Mouse (Mus musculus) heart, postnatal 36 days (tissue): ENCODE data around the gene Vmn1r142. TPM values are rescaled to one million over a fixed set of nuclear protein-coding genes. Genes with fewer than 3 reads are reported as not detected.
"Not testable (repeated sequence)": the region's sequence is repeated elsewhere in the genome, so short reads cannot be mapped to it uniquely, and the experiment has no call there.

Source experiments
- DNase-seq, 2 experiments: peaks; one replicate each; pipeline ENCODE4 v3.0.0; 2021 to 2022
- intact Hi-C: fragments of 180-260 bp; cut with DNase I; formaldehyde crosslinking; loops from one replicate; pipeline ENCODE4 v1.15.1; 2025
- total RNA-seq, 2 experiments: library from RNA; stranded (reverse); gene quantifications; 2 replicates each; pipeline ENCODE4 v1.2.3; 2021

The Vmn1r142 gene
- total RNA-seq: not detected

GRCm38 (mm10) chr7:22163935-22164334, at the start of gene Vmn1r142:
Gene Vmn1r142, minus strand, starts transcription at chr7:22164035.
- intact Hi-C loops, DNase-seq: not testable (repeated sequence)

DNA sequence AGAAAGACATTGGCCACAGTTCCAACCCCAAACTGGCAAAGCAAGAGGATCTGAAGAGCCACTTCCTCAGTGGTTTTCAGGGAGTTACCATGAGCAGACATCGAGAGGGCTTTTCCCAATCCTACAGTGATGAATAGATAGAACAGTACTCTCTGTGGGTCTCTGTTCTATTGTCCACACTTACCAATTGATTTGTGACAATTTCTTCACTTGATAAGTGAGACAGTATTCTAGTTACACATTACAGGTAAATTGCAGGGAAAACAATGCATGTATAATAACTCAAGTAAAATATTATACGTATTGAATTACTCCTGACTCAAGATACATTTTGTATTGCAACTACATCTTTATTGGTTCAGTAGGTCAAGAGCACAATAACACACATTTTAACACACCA, 37.3 kb upstream of the Vmn1r142 start, which contains the start of gene Gm8653:
Gene Gm8653, minus strand, starts transcription at position 101 of the 400 bp plus-strand sequence.
- intact Hi-C loops: not testable (repeated sequence)

DNA sequence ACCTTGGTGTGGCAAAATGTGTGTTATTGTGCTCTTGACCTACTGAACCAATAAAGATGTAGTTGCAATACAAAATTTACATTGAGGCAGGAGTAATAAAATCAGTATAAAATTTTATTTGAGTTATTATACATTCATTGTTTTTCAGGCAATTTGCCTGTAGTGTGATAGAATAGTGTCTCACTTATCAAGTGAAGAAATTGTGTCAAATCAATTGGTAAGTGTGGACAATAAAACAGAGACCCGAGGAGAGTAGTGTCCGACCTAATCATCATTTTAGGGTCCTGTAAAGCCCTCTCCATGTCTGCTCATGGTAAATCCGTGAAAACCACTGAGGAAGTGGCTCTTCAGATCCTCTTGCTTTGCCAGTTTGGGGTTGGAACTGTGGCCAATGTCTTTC, 25.2 kb upstream of the Vmn1r142 start, which contains the start of gene Vmn1r143:
Gene Vmn1r143, plus strand, starts transcription at position 301 of the 400 bp plus-strand sequence.
- intact Hi-C loops, DNase-seq: not testable (repeated sequence)

More for the DNA sequence above, 37.3 kb upstream of the Vmn1r142 start, which contains the start of gene Gm8653:
- DNase-seq: not testable (repeated sequence)

DNA sequence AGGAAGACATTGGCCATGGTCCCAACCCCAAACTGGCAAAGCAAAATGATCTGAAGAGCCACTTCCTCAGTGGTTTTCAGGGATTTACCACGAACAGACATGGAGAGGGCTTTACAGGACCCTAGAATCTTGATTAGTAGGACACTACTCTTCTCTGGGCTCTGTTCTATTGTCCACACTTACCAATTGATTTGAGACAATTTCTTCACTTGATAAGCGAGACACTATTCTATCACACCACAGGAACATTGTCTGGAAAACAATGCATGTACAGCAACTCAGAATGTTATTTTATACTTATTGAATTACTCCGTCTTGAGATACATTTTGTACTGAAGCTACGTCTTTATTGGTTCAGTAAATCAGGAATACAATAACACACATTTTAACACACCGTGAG, 29.2 kb downstream of the Vmn1r142 start, which contains the start of gene Gm10666:
Gene Gm10666, minus strand, starts transcription at position 101 of the 400 bp plus-strand sequence.
- intact Hi-C loops, DNase-seq: not testable (repeated sequence)

GRCm38 (mm10) chr7:22118145-22118544, 45.7 kb downstream of the Vmn1r142 start, which contains the start of gene Gm16451:
Gene Gm16451, minus strand, starts transcription at chr7:22118245.
- DNase-seq, intact Hi-C loops: not testable (repeated sequence)

Other genes starting within 250 kb of the Vmn1r142 start
- gene Gm5891, start 242.7 kb downstream of the Vmn1r142 start, total RNA-seq: not detected
- not detected for gene Vmn1r137, start 169.4 kb downstream of the Vmn1r142 start, total RNA-seq
- not detected for gene Vmn1r138, start 135.1 kb downstream of the Vmn1r142 start, total RNA-seq
- not detected for gene Gm6176, start 107.7 kb downstream of the Vmn1r142 start, total RNA-seq
- not detected for gene Vmn1r139, start 95.0 kb downstream of the Vmn1r142 start, total RNA-seq
- not detected for gene Gm16451, start 45.8 kb downstream of the Vmn1r142 start, total RNA-seq
- not detected for gene Gm10666, start 29.3 kb downstream of the Vmn1r142 start, total RNA-seq
- not detected for gene Vmn1r143, start 25.3 kb upstream of the Vmn1r142 start, total RNA-seq
- gene Gm8653, start 37.2 kb upstream of the Vmn1r142 start, total RNA-seq: not detected
- not detected for gene Gm8453, start 65.4 kb upstream of the Vmn1r142 start, total RNA-seq
- not detected for gene Gm4187, start 165.7 kb upstream of the Vmn1r142 start, total RNA-seq
- gene Gm8660, start 207.0 kb upstream of the Vmn1r142 start, total RNA-seq: not detected
- not detected for gene Vmn1r148, start 249.5 kb upstream of the Vmn1r142 start, total RNA-seq